Mouse (Mus musculus) E14TG2a.4 (cell line): ENCODE results near the gene Stard3.

Experiments
- CTCF ChIP-seq: conservative IDR thresholded peaks from 2 replicates; pipeline ENCODE4 v1.5.1; 2014; ENCODE audit warnings: low read length
- NANOG ChIP-seq: IDR thresholded peaks from 2 replicates; pipeline ENCODE4 v1.6.1; 2014; ENCODE audit warnings: borderline replicate concordance, low read length, mixed read lengths

- TF ChIP-seq NANOG: no peak
- TF ChIP-seq CTCF: no peak
These were observed 26.0 kb downstream of the Stard3 start for GRCm38 (mm10) chr11:98384216-98384615.
